Mouse (Mus musculus): ENCODE measurements around the gene Arfgef2.

The Arfgef2 gene

GRCm38 (mm10) chr2:166859214-166859613 is 53.8 kb downstream of the Arfgef2 start:
- no peak for DNase-seq (ENCODE audit: low spot score)

DNA sequence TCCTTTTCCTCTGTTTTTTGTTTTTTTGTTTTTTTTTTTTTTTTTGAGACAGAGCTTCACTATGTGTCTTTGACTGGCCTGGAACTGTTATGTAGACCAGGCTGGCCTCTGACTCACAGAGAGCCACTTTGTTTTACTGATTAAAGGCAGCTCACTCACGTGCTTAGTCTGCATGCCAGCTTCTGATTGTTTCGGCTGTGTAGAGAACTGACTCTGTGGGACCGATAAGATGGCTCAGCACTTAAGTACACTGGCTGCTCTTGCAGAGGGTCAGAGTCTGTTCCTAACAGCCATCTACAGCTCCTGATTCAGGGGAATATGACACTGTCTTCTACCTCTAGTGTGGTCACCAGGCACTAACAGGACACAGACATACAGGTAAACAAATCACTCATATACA is 57.1 kb downstream of the Arfgef2 start:
- peak; percentile 29 for DNase-seq (ENCODE audit: low spot score)

GRCm38 (mm10) chr2:166865476-166865875 is 60.1 kb downstream of the Arfgef2 start:
- DNase-seq (ENCODE audit: low spot score), result no peak

DNA sequence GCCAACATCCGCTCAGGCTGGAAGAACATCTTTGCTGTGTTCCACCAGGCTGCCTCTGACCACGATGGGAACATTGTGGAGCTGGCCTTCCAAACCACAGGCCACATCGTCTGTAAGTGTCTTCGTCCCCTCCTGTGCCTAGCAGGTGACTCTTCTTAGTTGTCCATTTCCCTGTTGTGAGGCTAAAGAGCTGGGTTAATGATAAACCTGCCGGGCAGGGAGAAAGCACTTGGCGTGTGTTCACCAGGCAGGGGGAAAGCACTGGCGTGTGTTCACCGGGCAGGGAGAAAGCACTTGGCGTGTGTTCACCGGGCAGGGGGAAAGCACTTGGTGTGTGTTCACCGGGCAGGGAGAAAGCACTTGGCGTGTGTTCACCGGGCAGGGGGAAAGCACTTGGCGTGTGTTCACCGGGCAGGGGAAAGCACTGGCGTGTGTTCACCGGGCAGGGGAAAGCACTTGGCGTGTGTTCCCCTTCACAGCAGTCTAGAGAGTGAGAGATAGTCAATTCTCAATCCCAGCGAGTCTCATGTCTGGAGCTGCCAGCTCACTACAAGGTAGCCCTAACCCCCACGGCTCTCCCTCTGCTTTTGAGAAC is 65.0 kb downstream of the Arfgef2 start:
- DNase-seq (ENCODE audit: low spot score), result peak; percentile 66

GRCm38 (mm10) chr2:166870899-166871298 is 65.5 kb downstream of the Arfgef2 start:
- DNase-seq (ENCODE audit: low spot score), result no peak

DNA sequence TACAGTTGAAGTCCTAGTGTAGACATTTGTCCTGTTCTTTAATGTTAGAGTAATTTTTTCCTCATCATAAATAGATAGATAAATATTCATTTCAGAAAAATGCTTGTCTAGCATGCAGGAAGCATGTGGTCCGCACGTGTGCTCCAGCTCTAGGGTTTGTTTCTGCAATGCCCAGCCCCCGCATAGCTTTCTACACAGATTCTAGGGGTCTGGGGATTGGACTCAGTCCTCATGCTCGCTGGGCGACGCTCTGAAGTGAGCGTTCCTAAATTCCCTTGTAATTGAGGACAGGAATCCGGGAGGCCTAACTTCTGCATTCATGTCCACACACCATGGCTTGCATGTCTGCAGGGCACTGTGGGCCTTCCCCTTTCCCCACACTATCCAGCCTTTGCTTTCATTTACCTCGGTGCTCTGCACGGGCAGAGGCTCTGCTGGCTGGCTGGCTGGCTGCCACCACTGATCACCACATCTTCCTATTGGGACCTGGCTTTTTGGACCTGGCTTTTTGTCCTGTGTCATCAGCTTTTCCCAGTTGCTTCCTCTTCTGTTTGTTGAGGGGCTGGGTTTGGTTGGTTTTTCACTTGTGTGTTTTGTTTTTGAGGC is 69.4 kb downstream of the Arfgef2 start:
- no peak for DNase-seq (ENCODE audit: low spot score)

DNA sequence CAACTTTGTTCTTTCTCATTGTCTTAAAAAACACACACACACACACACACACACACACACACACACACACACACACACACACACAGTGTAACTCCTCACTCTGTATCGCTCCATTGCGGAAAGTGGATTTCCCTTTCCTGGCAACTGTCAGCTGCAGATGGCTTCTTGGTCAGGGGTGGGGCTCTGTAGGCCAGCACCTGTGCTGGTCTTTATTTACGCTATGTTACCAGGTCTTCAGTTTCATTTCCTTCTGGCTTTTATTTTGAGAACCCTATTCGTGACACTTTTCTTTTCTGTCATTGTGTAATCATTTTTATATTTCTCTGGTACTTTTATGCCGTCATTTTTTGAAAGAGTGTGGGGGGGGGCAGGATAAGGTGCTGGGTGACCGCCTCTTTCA is 70.2 kb downstream of the Arfgef2 start:
- DNase-seq (ENCODE audit: low spot score), result no peak

DNA sequence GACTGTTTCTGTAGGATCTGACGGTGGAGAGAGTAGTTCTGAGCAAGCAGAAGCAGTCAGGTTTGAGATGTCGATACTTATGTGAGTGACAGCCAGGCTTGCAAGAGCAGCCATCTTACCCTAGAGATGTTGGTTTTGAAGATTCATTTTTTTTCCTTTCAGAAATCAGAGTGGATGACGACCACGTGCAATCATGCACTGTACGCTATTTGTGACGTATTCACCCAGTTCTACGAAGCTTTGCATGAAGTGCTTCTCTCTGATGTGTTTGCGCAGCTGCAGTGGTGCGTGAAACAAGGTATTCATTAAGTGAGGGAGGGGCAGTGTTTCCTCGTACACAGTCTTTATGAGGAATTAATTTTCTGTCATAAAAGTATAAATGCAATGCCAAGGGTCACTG is 70.9 kb downstream of the Arfgef2 start:
- no peak for DNase-seq (ENCODE audit: low spot score)

DNA sequence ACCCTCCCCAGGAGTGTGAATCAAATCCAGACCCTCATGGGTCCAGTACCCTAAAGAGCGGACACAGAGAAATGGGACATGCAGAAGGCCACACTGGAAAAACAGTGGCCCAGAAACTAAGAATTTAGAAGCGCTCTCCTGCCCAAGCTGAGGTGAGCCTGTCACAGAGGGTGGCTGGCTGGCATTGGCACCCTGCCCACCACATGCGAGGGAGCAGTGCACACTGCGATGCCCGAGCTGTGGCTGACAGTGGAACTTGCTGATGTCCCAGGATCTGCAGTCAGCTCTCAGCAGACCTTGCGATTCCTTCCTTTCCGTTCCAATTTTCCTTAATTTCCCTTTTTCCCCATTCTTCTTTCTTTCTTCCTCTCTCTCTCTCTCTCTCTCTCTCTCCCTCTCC is 79.7 kb downstream of the Arfgef2 start:
- DNase-seq (ENCODE audit: low spot score), result no peak

- DNase-seq (ENCODE audit: low spot score), result no peak
Observed at GRCm38 (mm10) chr2:166885619-166886018, 80.2 kb downstream of the Arfgef2 start.

DNA sequence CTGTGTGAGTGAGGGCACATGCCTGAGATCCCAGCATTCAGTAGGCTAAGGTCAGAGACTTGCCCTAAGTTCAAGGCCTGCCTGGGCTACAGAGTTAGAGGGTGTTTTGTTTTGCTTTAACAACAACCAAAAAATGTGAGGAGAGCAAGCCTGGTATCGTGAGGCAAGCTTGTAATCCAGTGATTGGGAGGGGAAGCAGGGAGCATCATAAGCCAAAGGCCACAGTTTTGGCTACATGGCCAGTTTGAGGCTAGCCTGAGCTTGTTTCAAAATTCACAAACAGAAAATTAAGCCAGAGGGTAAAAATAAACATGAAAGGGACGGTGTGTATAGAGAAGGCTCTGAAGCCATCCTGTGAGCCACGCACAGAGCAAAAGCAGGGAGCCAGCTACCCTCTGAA is 80.8 kb downstream of the Arfgef2 start:
- DNase-seq (ENCODE audit: low spot score), result no peak

DNA sequence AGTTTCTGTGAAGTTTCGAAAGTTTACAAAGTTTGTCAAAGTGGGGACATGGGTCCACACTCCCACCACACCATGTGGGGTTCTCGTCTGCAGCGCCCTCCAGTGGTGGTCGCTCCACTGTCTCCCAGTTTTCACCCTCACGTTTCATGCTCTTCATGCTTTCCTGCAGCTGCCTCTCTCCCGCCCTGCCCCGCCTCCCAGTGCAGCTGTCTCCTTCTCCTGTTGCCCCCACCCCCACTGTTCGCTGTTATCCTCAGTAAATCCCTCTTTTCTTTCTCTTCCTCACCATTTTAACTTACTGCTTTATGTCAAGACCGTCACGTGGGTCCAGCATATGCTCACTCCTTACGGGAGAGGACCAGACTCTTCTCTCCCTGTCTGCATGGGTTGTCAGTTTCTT is 82.4 kb downstream of the Arfgef2 start:
- no peak for DNase-seq (ENCODE audit: low spot score)

DNA sequence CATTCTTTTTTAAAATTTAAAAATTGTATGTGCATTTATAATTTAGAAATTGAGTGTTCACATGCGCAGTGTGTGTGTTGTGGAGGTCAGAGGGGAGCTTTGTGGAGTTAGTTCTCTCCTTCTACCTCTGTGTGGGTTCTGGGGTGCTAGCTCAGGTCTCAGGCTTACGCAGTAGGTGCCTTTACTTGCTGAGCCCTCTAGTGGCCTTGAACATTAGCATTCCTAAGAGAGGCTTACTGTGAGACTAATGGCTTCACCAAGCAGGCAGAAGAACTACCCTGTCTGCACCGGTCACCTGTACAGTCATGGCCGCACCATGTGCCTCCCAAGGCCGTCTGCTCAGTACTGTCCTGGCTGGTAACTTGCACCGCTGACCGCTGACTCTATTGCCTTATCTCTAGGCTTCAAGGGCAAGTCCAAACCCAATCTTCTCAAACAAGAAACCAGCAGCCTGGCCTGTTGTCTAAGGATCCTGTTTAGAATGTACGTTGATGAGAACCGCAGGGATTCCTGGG is 86.0 kb downstream of the Arfgef2 start:
- no peak for DNase-seq (ENCODE audit: low spot score)

DNA sequence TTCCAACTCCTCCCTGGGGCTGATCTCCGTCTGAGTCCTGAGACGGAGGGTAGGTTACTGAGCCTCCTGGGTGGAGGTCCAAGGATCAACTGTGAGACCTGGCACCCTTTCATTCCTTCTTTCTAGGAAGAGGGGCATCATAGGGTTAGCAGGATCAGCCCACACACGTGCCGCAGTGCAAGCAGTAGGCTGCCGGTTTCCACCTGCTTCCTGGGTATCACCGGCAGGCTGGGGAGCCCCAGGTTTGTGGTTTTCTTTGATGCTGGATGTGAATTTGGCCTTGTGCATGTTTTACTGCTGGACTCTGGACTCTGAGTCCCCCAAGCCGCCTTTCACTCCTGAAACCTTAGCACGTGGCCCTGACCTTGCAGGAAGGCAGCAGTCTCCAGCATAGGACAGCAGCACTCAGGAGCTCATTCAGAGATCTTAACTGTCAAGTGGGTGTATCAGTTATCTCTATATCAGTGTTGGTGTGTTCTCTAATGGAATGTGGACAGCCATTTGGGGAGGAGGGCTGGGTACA is 86.8 kb downstream of the Arfgef2 start:
- DNase-seq (ENCODE audit: low spot score), result peak; percentile 64

- DNase-seq (ENCODE audit: low spot score), result no peak
Observed at GRCm38 (mm10) chr2:166893036-166893435, 87.6 kb downstream of the Arfgef2 start.

DNA sequence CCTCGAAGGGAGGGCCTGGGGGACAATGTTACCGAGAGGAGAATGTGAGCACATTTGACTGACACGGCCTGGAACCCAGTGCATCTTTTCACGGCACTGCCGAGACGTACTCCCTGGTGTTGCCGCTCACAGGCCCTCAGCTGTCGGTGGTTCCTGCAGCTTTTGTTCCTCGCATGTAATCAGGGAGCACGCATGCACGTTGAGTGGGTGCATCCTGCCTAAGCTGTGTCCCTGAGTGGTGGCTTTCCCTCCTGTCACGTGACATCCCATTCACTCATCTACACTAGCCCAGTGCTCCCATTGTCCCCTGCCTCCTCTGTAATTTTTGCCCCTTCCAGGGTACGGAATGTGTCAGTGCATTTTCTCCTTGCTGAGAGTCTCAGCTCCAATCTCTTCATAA is 91.0 kb downstream of the Arfgef2 start:
- no peak for DNase-seq (ENCODE audit: low spot score)

DNA sequence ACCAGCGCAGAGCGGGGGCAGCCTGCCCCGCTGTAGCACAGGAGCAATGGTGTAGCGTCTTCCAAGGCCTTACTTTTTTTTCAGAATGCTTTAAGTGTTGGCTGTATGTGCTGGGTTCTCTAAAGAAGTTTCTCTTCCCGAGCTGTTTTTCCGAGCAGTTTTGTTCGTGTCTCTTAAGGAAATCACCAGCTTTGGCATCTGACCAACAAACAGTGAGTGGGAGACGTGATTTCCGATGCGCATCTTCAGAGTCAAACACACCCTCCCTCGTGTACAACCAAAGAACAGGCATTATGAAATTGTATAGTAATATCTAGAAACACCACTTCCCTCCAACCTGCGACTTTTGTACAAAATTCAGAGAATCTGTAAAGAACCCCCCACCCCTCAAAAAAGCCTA is 91.6 kb downstream of the Arfgef2 start:
- DNase-seq (ENCODE audit: low spot score), result no peak

DNA sequence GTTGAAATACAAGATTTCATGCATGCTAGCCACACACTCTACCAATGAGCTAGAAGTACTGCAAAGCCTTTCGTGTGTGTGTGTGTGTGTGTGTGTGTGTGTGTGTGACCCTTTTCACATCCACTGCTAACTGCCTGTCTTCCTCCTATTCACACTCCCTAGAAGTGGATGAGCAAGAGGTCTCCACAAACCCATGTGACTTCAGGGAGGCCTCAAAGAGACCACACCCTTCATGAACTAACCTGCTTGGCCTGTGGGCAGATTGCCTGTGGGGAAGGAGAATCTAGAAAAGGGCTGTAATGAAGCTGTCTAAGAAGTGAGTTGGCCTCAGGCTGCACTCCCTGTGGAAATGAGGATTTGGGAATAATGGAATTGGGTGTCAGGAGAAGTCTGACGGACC is 93.8 kb downstream of the Arfgef2 start:
- DNase-seq (ENCODE audit: low spot score), result no peak

- no peak for DNase-seq (ENCODE audit: low spot score)
Observed at GRCm38 (mm10) chr2:166899746-166900145, 94.4 kb downstream of the Arfgef2 start.

GRCm38 (mm10) chr2:166900792-166901505 is 95.6 kb downstream of the Arfgef2 start:
- DNase-seq (ENCODE audit: low spot score), result no peak

- DNase-seq (ENCODE audit: low spot score), result no peak
Observed at GRCm38 (mm10) chr2:166903719-166904282, 98.4 kb downstream of the Arfgef2 start.

- DNase-seq (ENCODE audit: low spot score), result peak; percentile 98
Observed at GRCm38 (mm10) chr2:166905711-166906522, 100.5 kb downstream of the Arfgef2 start, which contains the start of gene Cse1l. Cse1l (plus strand) TSS chr2:166906040.
